Mouse (Mus musculus) testis, adult 2 months (tissue): ENCODE data around the gene Hic1.

Experiments used
- CTCF ChIP-seq: fragments of 200-500 bp; IDR thresholded peaks from 2 replicates; pipeline ENCODE4 v1.5.1; 2012; ENCODE audit warnings: low read depth, mild to moderate bottlenecking, inconsistent platforms, low read length, moderate library complexity; ENCODE audit not compliant: control insufficient read depth, insufficient read depth, insufficient replicate concordance
- POLR2A ChIP-seq: fragments of 200-500 bp; IDR thresholded peaks from 2 replicates; pipeline ENCODE4 v1.6.1; 2012; ENCODE audit warnings: low read depth, mild to moderate bottlenecking, inconsistent platforms, low read length, moderate library complexity; ENCODE audit not compliant: control insufficient read depth

GRCm38 (mm10) chr11:75134485-75135068 lies 34.7 kb downstream of the Hic1 start:
- TF ChIP-seq CTCF (no peak), POLR2A (no peak)
